Mouse (Mus musculus): Measurements from ENCODE around the gene Kdsr.

DNA sequence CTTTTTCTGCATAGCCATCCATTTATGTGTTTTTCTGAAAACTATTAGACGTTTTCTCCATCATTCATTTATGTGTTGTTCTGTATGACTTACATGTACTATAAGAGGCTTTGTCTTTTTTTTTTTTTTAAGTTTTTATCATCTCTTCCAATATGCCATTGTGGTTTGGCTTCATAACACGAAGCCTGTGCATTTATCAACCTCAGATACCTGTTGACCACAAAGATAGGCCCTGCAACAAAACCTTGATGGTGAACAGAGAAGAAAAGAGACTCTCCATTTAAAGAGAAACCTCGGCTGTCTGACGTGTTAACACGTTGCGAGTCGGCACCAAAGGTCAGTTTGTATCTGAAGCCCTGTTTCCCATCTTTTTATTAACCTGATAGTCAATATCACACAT is 49.3 kb downstream of the Kdsr start:
- TF ChIP-seq CTCF (IDR thresholded peaks at IDR 0.05; ENCODE audit: low read depth) (no peak), EP300 (IDR thresholded peaks at IDR 0.05; ENCODE audit: low read depth) (peak; percentile 38; the same call in 1 of the 2 replicates)
